Mouse (Mus musculus) intestine, postnatal 0 days (tissue): ENCODE results near the gene Tmem245. TPM values are rescaled to one million over a fixed set of nuclear protein-coding genes. Genes with fewer than 3 reads are reported as not detected.
"Not testable (repeated sequence)": the region's sequence is repeated elsewhere in the genome, so short reads cannot be mapped to it uniquely, and the experiment has no call there.

Experiments used
- ATAC-seq: fragments of 200-750 bp; cut with Nextera tagmentation; 2 replicates; pipeline ENCODE4 v1.8.0; 2017; ENCODE audit warnings: mild to moderate bottlenecking, moderate TSS enrichment, moderate library complexity
- H3K27ac ChIP-seq: fragments of 300-500 bp; sonication (generic); 2 replicates; pipeline ENCODE4 v1.5.1; 2014; ENCODE audit warnings: mild to moderate bottlenecking, low read depth, low read length, moderate library complexity
- H3K27me3 ChIP-seq: fragments of 300-500 bp; sonication (generic); replicated peaks from 2 replicates; pipeline ENCODE4 v1.6.1; 2014; ENCODE audit warnings: low read length, mixed read lengths; ENCODE audit not compliant: control insufficient read depth, insufficient read depth
- H3K36me3 ChIP-seq: fragments of 300-500 bp; sonication (generic); 2 replicates; pipeline ENCODE4 v1.6.1; 2014; ENCODE audit warnings: mild to moderate bottlenecking, moderate library complexity; ENCODE audit not compliant: control insufficient read depth, insufficient read depth
- H3K4me1 ChIP-seq: fragments of 300-500 bp; sonication (generic); replicated peaks from 2 replicates; pipeline ENCODE4 v1.6.1; 2014; ENCODE audit warnings: antibody characterized with exemption, low read length, mixed read lengths; ENCODE audit not compliant: control insufficient read depth, insufficient read depth
- H3K4me2 ChIP-seq: fragments of 300-500 bp; sonication (generic); replicated peaks from 2 replicates; pipeline ENCODE4 v1.6.1; 2014; ENCODE audit warnings: low read depth, mild to moderate bottlenecking, moderate library complexity
- H3K4me3 ChIP-seq: fragments of 300-500 bp; sonication (generic); 2 replicates; pipeline ENCODE4 v1.5.1; 2014; ENCODE audit warnings: low read depth, low read length
- H3K9ac ChIP-seq: fragments of 300-500 bp; sonication (generic); 2 replicates; pipeline ENCODE4 v1.6.1; 2014; ENCODE audit warnings: mild to moderate bottlenecking, low read depth, low read length
- H3K9me3 ChIP-seq: fragments of 300-500 bp; sonication (generic); 2 replicates; pipeline ENCODE4 v1.6.1; 2016; ENCODE audit warnings: mixed run types; ENCODE audit not compliant: control insufficient read depth
- CTCF ChIP-seq: sonication (generic); IDR thresholded peaks from 2 replicates; pipeline ENCODE4 v1.5.1; 2016; ENCODE audit warnings: low read depth, mild to moderate bottlenecking, control low read depth, antibody characterized with exemption, moderate library complexity
- WGBS: fragments of 180-500 bp; shearing (Covaris S2); extraction: QIAGEN DNeasy Blood & Tissue Kit; methylation state at CpG from one replicate; pipeline ENCODE4 v1.1.7; 2014; 5-methylcytosine and 5-hydroxymethylcytosine counted together
- polyA plus RNA-seq: library from polyadenylated mRNA; unstranded; fragments of >200 nt; fragmentation: Nextera tagmentation; extraction: Ambion mirVana; gene quantifications from 2 replicates; pipeline ENCODE4 v1.2.1, GENCODE M21; 2015

Gene Tmem245
- polyA plus RNA-seq, 1 experiment from 2014 or later, result 3.3 TPM

DNA sequence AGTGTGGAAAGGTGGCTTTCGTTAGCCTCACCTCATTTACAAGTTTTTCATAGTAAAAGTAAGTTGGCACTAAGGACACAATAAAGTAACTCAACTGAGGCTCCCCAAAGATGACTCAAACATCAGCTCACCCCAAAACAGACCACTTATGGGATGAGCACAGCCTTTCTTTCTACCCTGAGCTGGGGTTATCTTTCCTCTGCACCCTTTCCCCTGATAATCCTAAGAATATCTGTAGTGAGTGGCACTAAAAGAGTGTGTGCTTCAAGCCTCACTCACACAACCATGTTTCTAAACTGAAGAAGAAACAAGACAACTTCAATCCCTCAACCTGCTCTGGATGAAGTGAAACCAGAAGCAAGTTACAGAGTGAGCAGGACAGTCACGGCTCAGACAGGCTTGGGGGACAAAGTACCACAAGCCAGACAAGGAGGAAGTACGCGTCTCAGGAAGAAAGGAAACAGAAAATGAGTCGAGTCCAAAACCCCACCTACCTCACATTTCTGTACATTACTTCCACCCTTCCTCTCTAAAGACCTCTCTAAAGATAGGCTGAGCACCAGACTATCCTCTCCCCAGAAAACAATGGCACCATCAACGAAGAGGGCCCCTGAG, 54.6 kb downstream of the Tmem245 start:
- Histone ChIP-seq H3K27me3 (no peaks in the 10 kb centered on the region), H3K27ac (peak overlapping the region; percentile 76), H3K9me3 (no peaks in the 10 kb centered on the region), H3K4me1 (0 out of 2 replicates have a peak, but pooled peaks cover 5% of the 10 kb centered on the region), H3K36me3 (peaks cover 46% of the 10 kb centered on the region), H3K4me2 (peak overlapping the region; percentile 51; the same call in 1 of the 2 replicates), H3K4me3 (no peak overlapping the region), H3K9ac (no peak overlapping the region)
- no peak for TF ChIP-seq CTCF
- ATAC-seq, result peak; percentile 86
- 36% methylated on average over 6 of the region's 6 CpGs for WGBS

DNA sequence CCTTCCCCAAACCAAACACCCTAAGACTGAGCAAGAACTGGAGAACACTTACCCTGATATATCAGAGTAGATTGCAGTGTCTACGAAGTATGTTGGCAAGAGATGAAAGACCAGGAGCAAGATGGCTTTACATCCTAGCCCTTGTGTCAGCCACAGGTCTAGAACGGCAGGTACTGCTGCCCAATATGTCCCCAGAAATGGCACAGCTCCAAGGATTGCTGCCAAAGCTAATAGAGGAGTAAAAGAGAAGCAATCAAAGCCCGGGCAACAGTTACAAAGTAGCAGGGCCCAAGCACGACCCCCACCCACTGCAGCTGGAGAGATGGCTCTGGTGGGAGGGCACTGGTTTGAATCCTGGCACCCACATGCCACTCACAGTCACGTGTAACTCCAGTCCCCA, 58.8 kb downstream of the Tmem245 start:
- Histone ChIP-seq H3K27me3 (no peaks in the 10 kb centered on the region), H3K4me2 (no peak overlapping the region), H3K9me3 (no peaks in the 10 kb centered on the region), H3K9ac (no peak overlapping the region), H3K27ac (no peak overlapping the region), H3K4me1 (0 out of 2 replicates have a peak, but pooled peaks cover 5% of the 10 kb centered on the region), H3K36me3 (peaks cover 42% of the 10 kb centered on the region), H3K4me3 (no peak overlapping the region)
- ATAC-seq, result no peak
- WGBS, result 86% methylated on average over 5 of the region's 5 CpGs
- TF ChIP-seq CTCF, result no peak

DNA sequence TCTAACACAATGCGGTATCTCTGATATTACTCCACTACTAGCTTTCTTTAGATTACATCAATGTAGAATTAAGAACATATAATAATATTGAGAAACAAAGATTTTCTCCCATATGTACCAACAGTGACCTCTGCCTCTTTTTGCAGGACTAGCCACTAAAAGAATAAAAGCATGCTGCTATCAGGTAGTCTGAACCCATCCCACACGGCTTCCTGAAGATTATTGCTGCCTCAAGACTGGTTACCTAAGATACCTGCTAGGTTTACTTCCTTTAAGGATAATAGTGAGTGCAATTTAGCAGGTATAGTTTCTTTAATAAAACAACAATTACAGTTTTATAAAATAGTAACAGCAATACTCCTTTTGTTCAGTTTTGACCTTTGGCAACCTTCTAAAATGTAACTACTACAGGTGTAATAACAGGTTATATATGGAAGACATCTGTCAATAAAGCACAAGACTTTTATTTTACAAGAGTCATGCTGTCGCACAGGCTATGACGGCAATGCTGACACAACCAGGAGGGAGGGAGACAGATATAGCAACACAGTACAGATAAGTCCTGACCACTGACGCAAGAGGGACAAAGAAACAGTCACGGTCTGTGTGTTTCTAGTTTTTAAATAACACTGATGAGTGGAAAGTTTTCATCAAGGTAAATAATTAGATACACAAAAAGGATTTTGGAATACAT, 60.8 kb downstream of the Tmem245 start:
- WGBS, result 46% methylated on average over 6 of the region's 6 CpGs
- no peak overlapping the region for H3K27ac ChIP-seq
- H3K4me3 ChIP-seq, result no peak overlapping the region
- H3K27me3 ChIP-seq, result no peaks in the 10 kb centered on the region
- peaks cover 47% of the 10 kb centered on the region for H3K36me3 ChIP-seq
- no peak overlapping the region for H3K4me2 ChIP-seq
- H3K9ac ChIP-seq, result no peak overlapping the region
- H3K9me3 ChIP-seq, result no peaks in the 10 kb centered on the region
- H3K4me1 ChIP-seq, result no peaks in the 10 kb centered on the region
- peak; percentile 92 for ATAC-seq
- peak; percentile 43 for TF ChIP-seq CTCF

- Histone ChIP-seq H3K9me3 (no peaks in the 10 kb centered on the region), H3K4me3 (no peak overlapping the region), H3K27ac (no peak overlapping the region), H3K4me2 (no peak overlapping the region), H3K27me3 (no peaks in the 10 kb centered on the region), H3K36me3 (peaks cover 44% of the 10 kb centered on the region), H3K9ac (no peak overlapping the region), H3K4me1 (no peaks in the 10 kb centered on the region)
- no peak for TF ChIP-seq CTCF
- 73% methylated on average over 11 of the region's 11 CpGs for WGBS
- no peak for ATAC-seq
Measured at GRCm38 (mm10) chr4:56880036-56880703, 67.1 kb downstream of the Tmem245 start.

DNA sequence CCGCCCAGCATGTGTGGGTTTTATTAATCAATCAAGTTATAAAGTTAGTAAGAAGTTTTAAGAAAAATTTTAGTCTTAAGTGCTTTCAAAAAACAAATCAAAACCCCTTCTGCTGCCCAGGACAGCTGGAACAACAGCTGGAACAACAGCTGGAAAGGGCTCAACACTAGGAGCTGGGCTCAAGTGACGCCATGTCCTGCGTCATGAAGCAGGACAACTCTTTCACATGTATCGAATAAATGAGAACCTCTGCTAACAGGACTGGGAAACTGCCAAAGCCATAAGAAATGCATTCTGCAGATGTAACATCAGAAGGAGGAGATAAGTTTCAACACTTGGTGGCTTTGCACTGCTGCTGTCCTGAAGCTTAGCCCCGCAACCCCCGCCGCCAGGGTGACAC, 68.3 kb downstream of the Tmem245 start:
- Histone ChIP-seq H3K27me3 (no peaks in the 10 kb centered on the region), H3K4me2 (no peak overlapping the region), H3K4me3 (no peak overlapping the region), H3K27ac (no peak overlapping the region), H3K36me3 (peaks cover 35% of the 10 kb centered on the region), H3K4me1 (no peaks in the 10 kb centered on the region), H3K9ac (no peak overlapping the region), H3K9me3 (no peaks in the 10 kb centered on the region)
- ATAC-seq, result no peak
- 95% methylated on average over 7 of the region's 7 CpGs for WGBS
- no peak for TF ChIP-seq CTCF

DNA sequence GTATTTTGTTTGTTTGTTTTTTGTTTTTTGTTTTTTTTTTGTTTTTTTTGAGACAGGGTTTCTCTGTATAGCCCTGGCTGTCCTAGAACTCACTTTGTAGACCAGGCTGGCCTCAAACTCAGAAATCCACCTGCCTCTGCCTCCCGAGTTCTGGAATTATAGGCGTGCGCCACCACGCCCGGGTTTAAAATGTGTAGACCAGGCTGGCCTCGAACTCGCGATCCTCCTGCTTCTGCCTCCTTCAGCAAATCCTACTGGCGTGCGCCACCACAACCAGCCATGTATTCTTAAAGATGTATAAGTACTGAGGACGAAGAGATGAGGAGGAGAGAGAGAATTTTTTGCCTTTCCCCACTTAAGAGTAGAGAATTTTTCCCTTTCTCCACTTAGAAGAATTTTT, 76.7 kb downstream of the Tmem245 start:
- H3K9me3 ChIP-seq, H3K9ac ChIP-seq, H3K4me1 ChIP-seq, H3K4me2 ChIP-seq, ATAC-seq, H3K27me3 ChIP-seq, H3K27ac ChIP-seq, H3K4me3 ChIP-seq, H3K36me3 ChIP-seq: not testable (repeated sequence)
- 97% methylated on average over 11 of the region's 11 CpGs for WGBS
